Mouse (Mus musculus): Measurements from ENCODE around the gene Pdcd6ip.

Gene Pdcd6ip

GRCm38 (mm10) chr9:113626730-113627129, 81.3 kb downstream of the Pdcd6ip start:
- DNase-seq (ENCODE audit: low spot score in 2 of 2) = no peak

- no peak for DNase-seq (ENCODE audit: low spot score in 2 of 2)
These were observed 84.0 kb downstream of the Pdcd6ip start for GRCm38 (mm10) chr9:113624086-113624485.

- no peak for DNase-seq (ENCODE audit: low spot score in 2 of 2)
These were observed 91.0 kb downstream of the Pdcd6ip start for GRCm38 (mm10) chr9:113617081-113617480.

GRCm38 (mm10) chr9:113610776-113611175, 97.3 kb downstream of the Pdcd6ip start:
- no peak for DNase-seq (ENCODE audit: low spot score in 2 of 2)

- no peak for DNase-seq (ENCODE audit: low spot score in 2 of 2)
These were observed 105.9 kb downstream of the Pdcd6ip start for GRCm38 (mm10) chr9:113602140-113602539.
